Mouse (Mus musculus) gastrocnemius, adult 8-10 months (tissue): ENCODE data around the gene Sorcs3. TPM values are rescaled to one million over a fixed set of nuclear protein-coding genes. Genes with fewer than 3 reads are reported as not detected.

Experiments
- DNase-seq, 2 experiments: peaks; one replicate each; pipeline ENCODE4 v3.0.0; 2022; ENCODE audit warnings: low spot score in 2 of 2
- total RNA-seq, 4 experiments: library from RNA; stranded (reverse); gene quantifications; 2 replicates each; pipeline ENCODE4 v1.2.4; 2022

The Sorcs3 gene
- total RNA-seq, 4 experiments from 2014 or later: not detected

GRCm38 (mm10) chr19:48523803-48524202 is 318.0 kb downstream of the Sorcs3 start:
- no peak for DNase-seq

- no peak for DNase-seq
Observed at GRCm38 (mm10) chr19:48524527-48525214, 318.8 kb downstream of the Sorcs3 start.

DNA sequence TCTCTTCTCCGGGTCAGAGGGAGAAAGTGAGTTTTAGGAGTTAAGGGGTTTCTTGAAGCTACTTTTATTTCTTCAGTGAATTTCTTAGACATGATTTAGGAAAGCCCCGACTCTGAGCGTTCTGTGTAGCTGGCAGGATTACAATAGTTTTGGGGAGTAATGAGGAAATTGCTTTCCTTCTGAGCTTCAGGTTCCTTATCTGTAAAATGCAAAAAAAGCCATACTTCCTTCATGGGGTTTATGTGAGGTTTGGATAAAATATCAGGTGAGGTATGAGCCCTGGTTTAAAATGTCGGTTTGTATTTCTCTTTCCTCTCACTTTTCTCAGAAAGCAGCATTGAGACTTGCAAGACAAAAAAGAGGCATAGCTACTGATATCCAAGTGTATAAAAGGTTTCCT is 327.8 kb downstream of the Sorcs3 start:
- no peak for DNase-seq

DNA sequence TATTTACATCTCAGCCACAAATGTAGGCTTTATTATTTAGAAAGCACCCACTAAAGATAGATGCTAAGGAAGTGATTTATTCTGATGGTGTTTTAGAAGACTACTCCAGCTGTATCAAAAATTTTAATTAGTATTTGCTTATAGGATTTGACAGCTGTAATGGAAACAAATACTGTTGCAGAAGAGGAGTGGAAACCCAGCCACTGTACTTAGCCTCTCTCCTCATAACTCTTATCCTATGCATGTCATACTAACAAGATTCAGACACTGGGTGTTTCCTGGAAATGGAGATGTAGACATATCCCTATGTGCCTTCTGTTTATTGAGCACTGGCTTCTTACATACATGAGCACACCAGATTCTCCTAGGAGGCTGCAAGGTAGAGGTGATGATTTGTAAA is 338.5 kb downstream of the Sorcs3 start:
- no peak for DNase-seq

DNA sequence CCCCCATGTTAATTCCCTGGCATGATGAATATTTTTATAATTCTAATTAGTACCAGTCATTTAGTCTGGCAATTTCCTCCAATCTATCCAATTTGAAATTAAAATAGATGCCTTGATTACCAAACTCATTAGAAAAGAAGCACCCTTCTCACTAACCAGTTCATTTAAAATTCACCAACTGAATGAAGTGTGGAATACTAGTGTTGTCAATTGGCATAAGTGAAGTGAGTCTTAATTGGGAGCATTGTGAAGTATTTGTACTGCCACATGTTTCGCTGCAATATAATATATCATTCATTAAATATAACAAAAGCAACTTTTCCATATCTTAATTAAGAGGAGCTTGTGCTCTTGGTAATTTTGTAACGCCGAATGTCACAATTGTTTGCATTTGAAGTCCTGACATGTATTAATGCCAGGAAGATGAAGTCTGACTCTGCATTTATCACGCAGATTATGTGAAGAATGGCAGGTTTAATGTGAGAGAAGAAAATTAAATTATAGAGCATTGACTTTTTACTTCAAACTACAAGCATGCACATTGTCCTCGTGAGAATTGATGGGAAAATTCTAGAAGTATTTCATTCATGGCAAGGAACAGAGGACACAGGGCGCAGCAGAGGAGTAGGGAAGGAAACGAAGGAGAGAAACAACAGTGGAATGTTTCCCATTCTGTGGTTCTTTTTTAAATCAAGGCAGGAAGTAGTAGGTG is 339.8 kb downstream of the Sorcs3 start:
- DNase-seq: no peak

GRCm38 (mm10) chr19:48546133-48546448 is 340.3 kb downstream of the Sorcs3 start:
- DNase-seq: no peak

- DNase-seq: no peak
Observed at GRCm38 (mm10) chr19:48548143-48548881, 342.5 kb downstream of the Sorcs3 start.

GRCm38 (mm10) chr19:48559432-48559831 is 353.6 kb downstream of the Sorcs3 start:
- no peak for DNase-seq

DNA sequence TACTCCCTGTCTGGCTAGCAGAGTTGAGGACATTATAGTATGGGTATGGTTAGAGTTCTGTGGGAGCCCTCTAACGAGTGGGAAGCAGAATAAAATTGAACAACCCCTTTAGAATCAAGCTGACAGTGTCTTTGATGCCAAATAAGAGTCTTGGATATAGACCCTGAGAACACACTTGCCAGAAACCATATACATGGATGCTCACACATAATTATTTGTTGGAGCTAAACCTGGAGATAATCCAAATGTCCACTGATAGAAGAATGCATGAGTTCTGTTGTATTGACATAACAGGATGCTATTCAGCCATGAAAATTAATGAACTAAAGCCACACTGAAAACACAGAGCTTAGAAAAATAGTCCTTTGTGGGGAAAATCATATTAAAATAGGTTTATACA is 369.9 kb downstream of the Sorcs3 start:
- DNase-seq: no peak

DNA sequence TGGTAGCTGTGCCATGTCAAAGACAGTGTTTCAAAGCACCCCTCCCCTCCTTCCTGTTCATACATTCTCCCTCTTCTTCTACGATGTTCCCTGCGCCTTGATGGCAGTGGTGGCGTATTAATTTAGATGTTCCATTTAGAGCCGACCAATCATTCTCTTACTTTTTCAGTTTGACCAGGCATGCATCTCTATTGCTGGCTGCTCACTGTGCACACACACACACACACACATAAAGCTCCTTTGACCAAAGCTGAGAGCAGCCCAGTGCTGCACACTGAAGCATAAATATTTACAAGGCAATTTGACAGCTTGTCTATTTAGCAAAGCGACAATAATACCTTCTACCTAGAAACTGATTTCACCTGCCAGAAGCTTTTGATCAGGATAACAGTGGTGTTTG is 371.3 kb downstream of the Sorcs3 start:
- DNase-seq: no peak

DNA sequence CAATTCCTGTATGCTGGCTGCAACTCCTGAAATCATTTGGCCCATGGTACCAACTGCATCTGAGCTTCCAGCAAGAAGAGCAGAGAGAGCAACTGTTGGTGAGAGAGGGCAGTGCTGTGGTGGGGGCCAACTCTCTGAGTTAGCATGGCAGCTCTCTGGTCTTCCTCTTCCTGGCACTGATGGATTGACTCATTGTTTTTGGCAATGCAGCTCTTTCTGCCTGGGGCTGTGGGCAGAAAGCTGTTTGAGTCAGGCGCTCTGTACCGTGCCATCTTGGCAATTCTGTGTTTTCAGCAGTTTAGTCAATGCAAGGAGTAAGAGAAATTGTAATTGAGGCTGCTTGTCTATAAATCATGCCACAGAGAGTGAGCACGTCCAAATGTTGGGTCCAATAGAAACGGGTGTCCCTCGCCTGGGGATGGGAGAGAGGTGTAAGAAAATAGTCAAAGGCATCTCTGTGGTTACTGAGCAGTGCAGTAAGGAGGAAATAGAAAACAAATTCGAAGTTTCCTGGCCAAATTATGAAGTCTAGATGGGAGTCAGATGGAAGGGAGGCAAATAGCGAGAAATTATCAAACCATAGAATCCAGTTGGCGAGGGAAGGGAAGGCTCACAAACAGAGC is 379.2 kb downstream of the Sorcs3 start:
- no peak for DNase-seq

DNA sequence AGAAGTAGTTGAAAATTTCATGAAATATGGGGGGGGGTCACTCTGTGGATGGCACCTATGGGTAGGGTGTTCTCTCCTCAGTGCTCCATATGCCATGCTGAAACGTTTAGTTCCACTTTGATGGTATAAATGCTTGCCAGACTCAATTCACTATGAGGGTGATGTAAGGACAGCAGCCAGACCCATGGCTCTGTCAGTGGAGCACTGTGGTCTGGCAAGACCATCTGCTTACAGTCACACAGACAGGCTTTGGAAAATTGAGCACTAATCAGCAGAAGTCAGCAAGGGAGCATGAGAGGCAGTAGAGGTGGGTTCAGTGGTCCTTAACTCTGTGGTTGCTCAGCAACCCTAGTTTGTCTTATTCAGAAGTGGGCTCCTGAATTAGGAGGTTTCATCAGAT is 411.1 kb downstream of the Sorcs3 start:
- DNase-seq: no peak

DNA sequence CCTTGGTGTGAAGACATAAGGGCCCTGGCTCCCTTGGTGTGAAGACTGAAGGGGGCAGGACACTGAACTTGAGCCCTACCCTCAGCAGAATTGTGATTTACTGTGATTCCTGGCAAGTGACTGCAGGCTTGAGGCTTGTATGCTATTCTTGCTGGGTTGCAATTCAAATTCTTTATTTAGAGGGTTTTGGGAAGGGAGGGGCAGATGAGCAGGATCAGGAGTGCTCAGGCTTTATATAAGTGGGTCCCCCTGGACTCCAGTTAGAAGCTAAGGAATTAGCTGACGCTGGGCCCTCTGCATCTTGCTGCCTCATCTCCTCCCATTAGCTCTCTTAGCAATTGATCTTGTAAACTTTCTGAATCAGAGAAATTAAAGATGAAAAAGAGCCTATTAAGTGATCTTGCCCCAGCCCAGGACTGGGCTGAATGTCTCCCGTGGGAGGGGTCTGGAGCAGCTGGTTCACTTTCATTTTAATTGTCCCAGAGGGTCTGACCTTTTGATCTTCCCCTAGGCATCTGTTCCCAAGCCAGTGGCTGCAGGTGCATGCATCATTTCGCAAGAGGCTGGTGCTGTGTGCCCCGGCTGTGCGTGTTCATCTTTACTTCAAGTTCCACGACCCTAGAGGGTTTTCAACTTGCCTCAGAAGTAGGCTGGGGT is 425.0 kb downstream of the Sorcs3 start:
- no peak for DNase-seq

DNA sequence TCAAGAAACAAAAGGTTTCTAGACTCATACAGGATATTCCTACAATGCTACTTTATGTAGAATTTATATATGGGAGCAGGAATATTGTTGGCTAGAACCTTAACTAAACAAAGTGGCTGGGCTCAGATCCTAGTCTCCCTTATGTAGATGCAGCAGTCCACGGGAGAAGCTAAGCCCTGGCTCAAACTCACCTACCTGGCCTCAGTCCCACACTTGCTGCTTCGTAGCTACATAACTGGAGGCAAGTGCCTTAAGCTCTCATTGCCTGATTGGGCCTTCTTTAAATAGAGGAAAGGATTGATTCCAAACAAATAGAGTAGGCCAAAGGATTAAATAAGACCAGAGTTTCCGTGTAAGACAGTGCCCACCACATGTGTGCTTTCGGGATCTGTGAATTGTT is 436.7 kb downstream of the Sorcs3 start:
- DNase-seq: no peak

DNA sequence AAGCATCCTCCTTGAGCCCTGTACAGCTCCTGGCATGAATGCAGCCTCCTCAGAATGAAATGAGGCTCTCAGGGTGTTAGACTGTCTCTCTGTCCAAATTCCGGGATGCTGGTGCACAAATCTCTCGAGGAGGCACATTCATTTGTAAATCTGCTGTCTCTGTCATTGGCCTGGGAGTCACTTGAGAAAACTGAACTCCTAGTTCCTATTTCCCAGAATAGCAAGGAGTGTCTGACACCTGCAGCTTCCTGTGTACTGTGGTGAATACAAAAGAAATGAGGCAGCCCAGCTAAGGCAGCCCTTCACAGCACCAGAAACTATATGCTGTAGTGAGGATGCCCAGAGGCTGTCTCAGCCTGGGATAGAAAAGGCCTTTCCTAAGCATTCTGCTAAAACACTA is 444.1 kb downstream of the Sorcs3 start:
- no peak for DNase-seq

DNA sequence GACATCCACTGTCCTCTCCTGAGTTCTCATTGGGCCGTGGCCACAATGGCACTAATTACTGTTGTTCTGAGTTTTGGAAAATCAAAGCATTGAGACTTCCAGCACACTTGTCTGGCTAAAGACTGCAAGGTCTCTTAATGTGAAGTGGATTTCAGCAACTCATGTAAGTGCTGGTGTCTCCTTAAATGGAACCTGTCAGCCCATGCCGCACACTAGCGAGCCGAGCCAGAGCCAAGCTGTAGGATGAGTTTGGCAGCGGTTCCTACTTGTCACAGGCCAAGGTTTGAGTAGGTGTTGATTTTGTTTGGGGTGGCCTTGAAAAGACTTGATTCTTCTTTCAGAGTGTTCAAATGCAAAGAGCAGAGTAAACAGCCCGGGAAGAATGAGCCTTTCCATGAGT is 445.8 kb downstream of the Sorcs3 start:
- no peak for DNase-seq

- DNase-seq: no peak
Observed at GRCm38 (mm10) chr19:48660201-48660600, 454.4 kb downstream of the Sorcs3 start.

GRCm38 (mm10) chr19:48679896-48680295 is 474.1 kb downstream of the Sorcs3 start:
- DNase-seq: no peak

DNA sequence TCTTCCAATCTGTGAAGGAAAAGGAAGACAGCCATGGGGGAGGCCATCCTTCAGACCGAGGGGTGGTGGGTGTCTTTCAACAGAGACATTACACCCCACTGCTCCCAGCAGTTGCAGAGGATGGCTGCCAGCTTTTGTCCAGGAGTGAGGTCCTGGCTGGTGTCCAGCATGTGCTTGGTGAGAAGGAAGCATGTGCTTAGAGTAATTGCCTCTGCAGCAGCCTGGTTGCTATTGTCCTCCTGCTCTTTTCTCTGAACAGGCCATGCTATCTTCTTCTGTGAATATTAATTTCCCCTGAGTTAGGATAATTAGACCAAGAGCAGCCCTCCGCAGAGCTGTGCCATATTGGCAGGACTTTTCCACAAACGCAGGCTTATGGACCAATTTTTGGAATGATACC is 476.7 kb downstream of the Sorcs3 start:
- no peak for DNase-seq

DNA sequence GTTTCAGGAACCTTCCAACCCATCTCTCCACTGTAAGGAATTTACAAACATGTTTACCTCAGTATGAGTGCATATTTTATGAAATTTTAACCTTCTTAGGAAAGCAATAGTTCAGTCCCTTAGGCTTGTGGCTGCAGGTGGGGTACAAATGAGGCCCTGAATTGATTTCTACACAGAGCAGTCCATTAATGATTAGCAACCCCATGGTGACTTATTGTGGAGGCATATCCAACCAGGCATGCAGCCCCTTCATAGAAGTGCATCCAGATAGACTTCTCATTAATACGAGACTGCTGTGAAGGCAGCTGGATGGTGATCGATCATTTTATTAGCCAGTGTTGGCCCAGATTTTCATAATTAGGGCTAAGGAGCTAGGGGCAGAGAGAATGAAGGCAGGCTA is 480.5 kb downstream of the Sorcs3 start:
- no peak for DNase-seq

- no peak for DNase-seq
Observed at GRCm38 (mm10) chr19:48700111-48700658, 494.4 kb downstream of the Sorcs3 start.
